ENCODE assay signal across 8 mouse cellular contexts in the genomic region with DNA sequence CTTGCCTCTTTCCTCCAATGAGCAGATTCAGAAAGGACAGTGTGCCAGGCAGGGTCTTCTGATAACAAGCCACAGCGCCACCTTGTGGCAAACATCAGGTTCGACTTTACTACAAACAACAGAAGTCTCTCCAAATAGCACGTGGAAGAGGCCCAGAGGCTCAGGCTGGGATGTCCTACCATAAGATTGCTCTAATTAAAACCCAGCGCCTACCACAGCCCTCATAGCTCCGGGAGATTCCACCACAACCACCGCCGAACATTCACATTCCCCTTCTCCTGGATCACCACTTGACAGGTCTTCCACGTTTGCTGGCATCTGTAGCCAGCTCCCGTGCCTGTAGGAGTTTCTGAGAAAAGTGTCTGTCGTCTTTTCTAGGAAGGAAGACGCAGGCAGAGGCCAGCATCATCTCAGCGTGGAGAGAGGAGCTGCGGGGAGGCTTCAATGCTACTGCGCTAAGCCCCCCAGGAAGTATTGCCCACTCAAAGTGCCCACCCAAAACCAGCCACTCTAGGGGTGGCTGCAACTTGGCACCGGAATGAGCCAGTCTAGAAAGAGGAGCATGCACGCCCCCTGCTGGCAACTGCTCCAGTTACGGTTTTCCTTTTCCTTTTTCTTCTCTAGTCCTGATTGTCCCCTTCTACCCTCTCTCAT. TPM values are rescaled to one million over a fixed set of nuclear protein-coding genes. Genes with fewer than 3 reads are reported as not detected.
A peak's percentile ranks its signal among the peaks of the same experiment; 100 is the strongest.
DNase-seq lines count a peak whose midpoint lies in the region; ATAC-seq and TF ChIP-seq lines count a peak whose summit lies in the region.

No protein-coding gene starts in this region.

- peaks cover 17% of the 10 kb centered on the region for H3K4me1 ChIP-seq in lung, embryonic 16.5 days (replicated peaks; ENCODE audit: control insufficient read depth, insufficient read depth, low read length)
- H3K4me1 ChIP-seq in thymus, adult 2 months (replicated peaks; ENCODE audit: control insufficient read depth, insufficient read depth, low read length) = peaks cover 7% of the 10 kb centered on the region

- intact Hi-C loops in heart, postnatal 14 days (cut with DNase I) = no loop called here

- H3K4me2 ChIP-seq in lung, embryonic 16.5 days (ENCODE audit: low read depth, low read length) = peak overlapping the region; percentile 48

- no peaks in the 10 kb centered on the region for H3K27me3 ChIP-seq in lung, embryonic 16.5 days (ENCODE audit: control insufficient read depth, insufficient read depth, low read depth, low read length)
- H3K27me3 ChIP-seq in thymus, adult 2 months (ENCODE audit: control insufficient read depth, insufficient read depth, low read length) = no peaks in the 10 kb centered on the region

- H3K4me3 ChIP-seq in lung, embryonic 16.5 days (ENCODE audit: low read length) = peak overlapping the region; percentile 22; the same call in 1 of the 2 replicates
- H3K4me3 ChIP-seq in thymus, adult 2 months (ENCODE audit: control insufficient read depth, insufficient read depth, low read length) = peak overlapping the region; percentile 20

- WGBS in lung, embryonic 16.5 days = 10% methylated on average over 17 of the region's 17 CpGs
- 3% methylated on average over 17 of the region's 17 CpGs for WGBS in thymus, adult 2 months

- TF ChIP-seq POLR2A in thymus, adult 2 months (IDR thresholded peaks at IDR 0.05; ENCODE audit: control insufficient read depth, extremely low read depth, insufficient read depth, low read length, poor library complexity) = no peak

- H3K9ac ChIP-seq in lung, embryonic 16.5 days (ENCODE audit: low read length) = no peak overlapping the region

- peak; percentile 43 for ATAC-seq in erythroid progenitor cell, adult 5-6 weeks (replicated peaks; ENCODE audit: low FRiP score, poor library complexity, severe bottlenecking)
- peak; percentile 27; the same call in 1 of the 2 replicates for ATAC-seq in lung, embryonic 16.5 days (ENCODE audit: low read depth)

- no peaks in the 10 kb centered on the region for H3K36me3 ChIP-seq in lung, embryonic 16.5 days (ENCODE audit: control insufficient read depth, insufficient read depth, low read length)
- H3K36me3 ChIP-seq in thymus, adult 2 months (ENCODE audit: control insufficient read depth, insufficient read depth, low read length) = no peaks in the 10 kb centered on the region

- peak overlapping the region; percentile 34; the same call in 1 of the 2 replicates for H3K27ac ChIP-seq in lung, embryonic 16.5 days (ENCODE audit: low read length)
- H3K27ac ChIP-seq in thymus, adult 2 months (ENCODE audit: control insufficient read depth, insufficient read depth, low read length) = no peak overlapping the region

- TF ChIP-seq CTCF in thymus, adult 2 months (IDR thresholded peaks at IDR 0.05; ENCODE audit: borderline replicate concordance, control insufficient read depth, extremely low read depth, insufficient read depth, low read length, poor library complexity) = peak; percentile 80; the same call in 1 of the 2 replicates

- H3K9me3 ChIP-seq in lung, embryonic 16.5 days (ENCODE audit: control insufficient read depth, low read length) = no peaks in the 10 kb centered on the region

- DNase-seq in ES-CJ7 (ENCODE audit: low read depth, low spot score) = peak; percentile 89
- peak; percentile 82 for DNase-seq in c-Kit-negative CD71-positive TER-119-positive erythroid progenitor cells, embryonic 14.5 days (ENCODE audit: low read depth, low spot score)
- peak; percentile 67 to 76 for DNase-seq in heart, postnatal 14 days
- peak; percentile 83 to 89 for DNase-seq in kidney, postnatal 4 days
- DNase-seq in ovary, adult 18-20 months (ENCODE audit: low spot score) = peak; percentile 63
- peak; percentile 76 for DNase-seq in thymus, adult 2 months

RNA-seq across cellular contexts. Expression of gene Comtd1, which starts 4.8 kb away (rescaled TPM):
- total RNA-seq in erythroid progenitor cell, adult 5-6 weeks (2015; ENCODE audit: low replicate concordance) = 1.4 and 10.9 TPM in 2 replicates
- 10.0 and 12.7 TPM in 2 replicates for total RNA-seq in erythroid progenitor cell, adult 5-6 weeks (2017; ENCODE audit: low replicate concordance)
- 1 to 10 TPM; 6.3 to 6.8 TPM for total RNA-seq in heart, postnatal 14 days (2021)
- 13.2 and 17.5 TPM in 2 replicates for polyA plus RNA-seq in lung, embryonic 16.5 days (2015; fragmentation: Nextera tagmentation; extraction: Ambion mirVana)
- 18.3 and 19.9 TPM in 2 replicates for polyA plus RNA-seq in thymus, adult 2 months (2012; rRNA removed)

RNA-seq across cellular contexts. Expression of gene Vdac2, which starts 28.5 kb away (rescaled TPM):
- total RNA-seq in erythroid progenitor cell, adult 5-6 weeks (2015; ENCODE audit: low replicate concordance) = 122 and 138 TPM in 2 replicates
- 83.9 and 105 TPM in 2 replicates for total RNA-seq in erythroid progenitor cell, adult 5-6 weeks (2017; ENCODE audit: low replicate concordance)
- 100 to 1,000 TPM; 469 to 495 TPM for total RNA-seq in heart, postnatal 14 days (2021)
- 253 and 264 TPM in 2 replicates for polyA plus RNA-seq in lung, embryonic 16.5 days (2015; fragmentation: Nextera tagmentation; extraction: Ambion mirVana)
- 109 and 118 TPM in 2 replicates for polyA plus RNA-seq in thymus, adult 2 months (2012; rRNA removed)
